Mouse (Mus musculus) heart, adult 2 months (tissue): ENCODE data around the gene Ier2.

Source experiments
- CTCF ChIP-seq: fragments of 200-600 bp; IDR thresholded peaks from 2 replicates; pipeline ENCODE4 v1.8.1; 2022; ENCODE audit warnings: antibody characterized with exemption, mild to moderate bottlenecking, moderate library complexity
- EP300 ChIP-seq: fragments of 200-500 bp; IDR thresholded peaks from 2 replicates; pipeline ENCODE4 v1.6.1; 2011; ENCODE audit warnings: low read depth, low read length, control low read depth; ENCODE audit not compliant: insufficient read depth
- POLR2A ChIP-seq: fragments of 200-500 bp; IDR thresholded peaks from 2 replicates; pipeline ENCODE4 v1.6.1; 2011; ENCODE audit warnings: mild to moderate bottlenecking, low read depth, low read length, control low read depth; ENCODE audit not compliant: insufficient read depth

- TF ChIP-seq CTCF (no peak), POLR2A (no peak), EP300 (no peak)
Observed at GRCm38 (mm10) chr8:84700526-84700925, 37.9 kb upstream of the Ier2 start.
